In genomic region chrX:48452231-48452890, GRCm38 (mm10) we compare ENCODE assay signal across 8 mouse cellular contexts. TPM values are rescaled to one million over a fixed set of nuclear protein-coding genes. Genes with fewer than 3 reads are reported as not detected.
DNase-seq lines count a peak whose midpoint lies in the region; ATAC-seq and TF ChIP-seq lines count a peak whose summit lies in the region.

No protein-coding gene starts in this region.

- DNase-seq in kidney, adult 2 months = peak; percentile 27
- DNase-seq in kidney, adult 8-10 months = no peak
- no peak for DNase-seq in frontal cortex, postnatal 36 days (ENCODE audit: low spot score in 2 of 2)
- DNase-seq in layer of hippocampus, postnatal 36 days = no peak
- DNase-seq in layer of hippocampus, adult 8-10 months (ENCODE audit: low spot score in 2 of 2) = no peak

- H3K9me3 ChIP-seq in hindbrain, embryonic 15.5 days = no peaks in the 10 kb centered on the region
- no peaks in the 10 kb centered on the region; the same call in 1 of the 2 replicates for H3K9me3 ChIP-seq in lung, embryonic 16.5 days (ENCODE audit: control insufficient read depth, low read length)

- no peak overlapping the region for H3K9ac ChIP-seq in hindbrain, embryonic 15.5 days
- peak overlapping the region; percentile 65 for H3K9ac ChIP-seq in lung, embryonic 16.5 days (ENCODE audit: low read length)

- H3K4me3 ChIP-seq in kidney, adult 2 months (ENCODE audit: insufficient read depth, low read depth, low read length) = peak overlapping the region; percentile 72
- peak overlapping the region; percentile 35 for H3K4me3 ChIP-seq in hindbrain, embryonic 15.5 days
- H3K4me3 ChIP-seq in lung, embryonic 16.5 days (ENCODE audit: low read length) = peak overlapping the region; percentile 61

- H3K4me1 ChIP-seq in kidney, adult 2 months (ENCODE audit: control insufficient read depth, insufficient read depth, low read length) = no peaks in the 10 kb centered on the region
- no peaks in the 10 kb centered on the region; the same call in 1 of the 2 replicates for H3K4me1 ChIP-seq in hindbrain, embryonic 15.5 days (replicated peaks)
- no peaks in the 10 kb centered on the region; the same call in 1 of the 2 replicates for H3K4me1 ChIP-seq in lung, embryonic 16.5 days (replicated peaks; ENCODE audit: control insufficient read depth, insufficient read depth, low read length)

- WGBS in kidney, adult 2 months = 15% methylated on average over 9 of the region's 9 CpGs
- 32% methylated on average over 9 of the region's 9 CpGs for WGBS in hindbrain, embryonic 15.5 days
- 19% methylated on average over 9 of the region's 9 CpGs for WGBS in lung, embryonic 16.5 days

- no peak overlapping the region for H3K27ac ChIP-seq in kidney, adult 2 months (ENCODE audit: insufficient read depth, low read depth, low read length)
- no peak overlapping the region for H3K27ac ChIP-seq in hindbrain, embryonic 15.5 days (replicated peaks)
- H3K27ac ChIP-seq in lung, embryonic 16.5 days (ENCODE audit: low read length) = no peak overlapping the region

- ATAC-seq in erythroid progenitor cell, adult 5-6 weeks (replicated peaks; ENCODE audit: low FRiP score, poor library complexity, severe bottlenecking) = peak; percentile 66; the same call in 1 of the 2 replicates
- no peak for ATAC-seq in hindbrain, embryonic 15.5 days (ENCODE audit: low FRiP score, low read depth)
- no peak for ATAC-seq in lung, embryonic 16.5 days (ENCODE audit: low read depth)

- TF ChIP-seq CTCF in kidney, adult 2 months (conservative IDR thresholded peaks at IDR 0.05; ENCODE audit: insufficient read depth, insufficient read length, low read depth, low read length) = no peak

- no peak for TF ChIP-seq POLR2A in kidney, adult 2 months (IDR thresholded peaks at IDR 0.05; ENCODE audit: low read depth, low read length)

- H3K4me2 ChIP-seq in hindbrain, embryonic 15.5 days = peak overlapping the region; percentile 52
- peak overlapping the region; percentile 55 for H3K4me2 ChIP-seq in lung, embryonic 16.5 days (ENCODE audit: low read depth, low read length)

- H3K36me3 ChIP-seq in kidney, adult 2 months (ENCODE audit: control insufficient read depth, insufficient read depth, low read length) = no peaks in the 10 kb centered on the region
- H3K36me3 ChIP-seq in hindbrain, embryonic 15.5 days = no peaks in the 10 kb centered on the region
- no peaks in the 10 kb centered on the region for H3K36me3 ChIP-seq in lung, embryonic 16.5 days (ENCODE audit: control insufficient read depth, insufficient read depth, low read length)

- H3K27me3 ChIP-seq in kidney, adult 2 months (replicated peaks; ENCODE audit: control insufficient read depth, insufficient read depth, low read length) = no peaks in the 10 kb centered on the region; the same call in 1 of the 2 replicates
- 0 out of 2 replicates have a peak, but pooled peaks cover 13% of the 10 kb centered on the region for H3K27me3 ChIP-seq in hindbrain, embryonic 15.5 days
- H3K27me3 ChIP-seq in lung, embryonic 16.5 days (ENCODE audit: control insufficient read depth, insufficient read depth, low read depth, low read length) = no peaks in the 10 kb centered on the region; the same call in none of the 2 replicates

RNA-seq across cellular contexts. Expression of gene Elf4, which starts 10.6 kb away (rescaled TPM):
- 3.6 and 5.3 TPM in 2 replicates for polyA plus RNA-seq in kidney, adult 2 months (2012; rRNA removed)
- 18.0 and 23.5 TPM in 2 replicates for total RNA-seq in erythroid progenitor cell, adult 5-6 weeks (2015; ENCODE audit: low replicate concordance)
- 5.1 and 10.3 TPM in 2 replicates for total RNA-seq in erythroid progenitor cell, adult 5-6 weeks (2017; ENCODE audit: low replicate concordance)
- 0.58 and 0.80 TPM in 2 replicates for polyA plus RNA-seq in hindbrain, embryonic 15.5 days (2015; fragmentation: Nextera tagmentation; extraction: Ambion mirVana)
- polyA plus RNA-seq in lung, embryonic 16.5 days (2015; fragmentation: Nextera tagmentation; extraction: Ambion mirVana) = 5.4 and 5.5 TPM in 2 replicates
- under 1 TPM; 0.56 to 0.70 TPM for total RNA-seq in layer of hippocampus, postnatal 36 days (2021)
- total RNA-seq in layer of hippocampus, adult 8-10 months (2022) = 1 to 10 TPM; 1.0 to 3.1 (median 1.9) TPM
